Mouse (Mus musculus) adrenal gland, adult 8-10 months (tissue): Measurements from ENCODE around the gene Vstm5. TPM values are rescaled to one million over a fixed set of nuclear protein-coding genes. Genes with fewer than 3 reads are reported as not detected.

Experiments used
- DNase-seq: peaks from one replicate; pipeline ENCODE4 v3.0.0; 2022
- total RNA-seq, 4 experiments: library from RNA; stranded (reverse); gene quantifications; 2 replicates each; pipeline ENCODE4 v1.2.4; 2022

The Vstm5 gene
- total RNA-seq = 1 to 10 TPM in 2 of 4 experiments, under 1 TPM in 2; 0.67 to 1.3 (median 1.1) TPM

GRCm38 (mm10) chr9:15239042-15239925 lies at the start of gene Vstm5:
TSS of gene Vstm5 (plus strand) at chr9:15239045.
- no peak for DNase-seq

DNA sequence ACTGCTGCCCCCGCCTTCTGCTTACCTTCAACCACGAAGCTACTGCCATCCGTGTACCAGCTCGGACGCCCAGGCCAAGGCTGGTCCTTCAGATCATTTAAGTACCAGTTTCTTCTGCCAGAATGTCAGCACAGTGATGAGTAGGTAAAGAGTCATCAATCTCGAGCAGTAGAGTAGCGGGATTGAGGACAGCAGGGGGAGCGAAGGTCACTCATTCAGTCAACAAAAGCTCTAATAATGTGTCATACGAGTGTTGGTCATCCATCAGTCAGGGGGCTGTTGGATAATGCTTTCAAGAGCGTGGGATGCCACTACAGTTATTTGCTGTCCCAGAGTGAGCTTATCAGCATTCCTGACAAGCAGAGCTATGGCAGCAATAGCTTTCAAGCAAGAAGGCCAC lies 44.0 kb upstream of the Vstm5 start:
- peak; percentile 23 for DNase-seq

DNA sequence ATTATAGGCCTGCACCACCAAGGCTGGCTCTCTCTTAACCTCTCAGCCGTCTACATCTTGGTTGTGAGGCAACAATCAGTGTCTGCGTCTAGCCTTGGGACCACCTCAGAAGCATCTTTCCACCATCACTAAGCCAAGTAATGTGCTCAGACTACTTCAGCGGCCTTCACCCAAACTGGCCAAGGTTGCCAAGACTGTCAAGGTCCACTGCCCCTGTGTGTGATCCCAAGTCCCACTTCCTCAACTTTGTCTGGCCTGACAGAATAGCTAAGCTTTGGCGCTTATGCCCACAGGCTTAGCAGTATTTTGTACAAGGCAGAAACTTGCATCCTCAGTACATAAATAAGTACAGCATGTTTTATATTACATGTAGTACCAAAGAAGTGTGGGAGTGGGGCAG lies 32.2 kb upstream of the Vstm5 start:
- DNase-seq = no peak

GRCm38 (mm10) chr9:15209320-15209719 lies 29.5 kb upstream of the Vstm5 start:
- DNase-seq = no peak

GRCm38 (mm10) chr9:15211876-15212275 lies 27.0 kb upstream of the Vstm5 start:
- DNase-seq = no peak

DNA sequence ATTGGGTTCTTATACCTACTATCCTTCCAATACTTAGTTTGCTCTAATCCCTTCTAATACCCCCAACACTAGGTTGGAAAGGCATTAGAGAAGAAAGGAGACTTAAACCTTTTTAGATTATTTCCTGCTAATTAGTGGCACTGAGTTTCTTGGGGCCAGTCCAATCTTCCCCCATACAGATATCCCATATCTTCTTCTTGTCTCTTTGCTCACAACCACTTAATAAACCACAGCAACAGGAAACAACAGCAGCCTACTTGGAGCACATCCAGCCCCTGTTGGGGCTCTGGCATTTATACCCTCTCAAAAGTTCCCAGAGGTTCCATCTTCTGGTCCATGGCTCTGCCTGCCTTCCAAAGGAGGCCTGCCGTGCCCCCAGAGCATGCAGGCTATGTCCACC lies 25.1 kb upstream of the Vstm5 start:
- no peak for DNase-seq

DNA sequence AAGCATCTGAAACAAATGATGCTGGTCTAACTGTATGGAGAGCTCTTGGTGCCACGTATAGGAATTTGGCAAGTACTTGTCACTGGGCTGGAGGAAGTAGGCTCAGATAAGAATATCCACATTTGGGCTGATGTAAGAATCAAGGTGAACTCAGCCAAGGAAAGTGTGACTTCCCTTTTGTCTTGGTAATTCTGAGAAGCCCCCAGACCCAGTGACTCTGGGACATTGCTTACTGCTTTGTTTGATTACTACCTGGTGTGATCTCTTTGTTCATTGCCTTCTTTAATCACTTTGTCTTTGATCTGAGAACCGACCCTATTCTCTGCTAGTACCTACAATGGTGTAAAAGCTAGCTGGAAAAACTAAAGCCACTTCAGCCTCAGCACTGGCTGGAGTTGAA lies 13.9 kb upstream of the Vstm5 start:
- DNase-seq = no peak

- DNase-seq = no peak
Observed at GRCm38 (mm10) chr9:15232445-15232844, 6.4 kb upstream of the Vstm5 start.

GRCm38 (mm10) chr9:15233604-15234003 lies 5.2 kb upstream of the Vstm5 start:
- no peak for DNase-seq

- DNase-seq = no peak
Observed at GRCm38 (mm10) chr9:15235986-15236385, 2.9 kb upstream of the Vstm5 start.

DNA sequence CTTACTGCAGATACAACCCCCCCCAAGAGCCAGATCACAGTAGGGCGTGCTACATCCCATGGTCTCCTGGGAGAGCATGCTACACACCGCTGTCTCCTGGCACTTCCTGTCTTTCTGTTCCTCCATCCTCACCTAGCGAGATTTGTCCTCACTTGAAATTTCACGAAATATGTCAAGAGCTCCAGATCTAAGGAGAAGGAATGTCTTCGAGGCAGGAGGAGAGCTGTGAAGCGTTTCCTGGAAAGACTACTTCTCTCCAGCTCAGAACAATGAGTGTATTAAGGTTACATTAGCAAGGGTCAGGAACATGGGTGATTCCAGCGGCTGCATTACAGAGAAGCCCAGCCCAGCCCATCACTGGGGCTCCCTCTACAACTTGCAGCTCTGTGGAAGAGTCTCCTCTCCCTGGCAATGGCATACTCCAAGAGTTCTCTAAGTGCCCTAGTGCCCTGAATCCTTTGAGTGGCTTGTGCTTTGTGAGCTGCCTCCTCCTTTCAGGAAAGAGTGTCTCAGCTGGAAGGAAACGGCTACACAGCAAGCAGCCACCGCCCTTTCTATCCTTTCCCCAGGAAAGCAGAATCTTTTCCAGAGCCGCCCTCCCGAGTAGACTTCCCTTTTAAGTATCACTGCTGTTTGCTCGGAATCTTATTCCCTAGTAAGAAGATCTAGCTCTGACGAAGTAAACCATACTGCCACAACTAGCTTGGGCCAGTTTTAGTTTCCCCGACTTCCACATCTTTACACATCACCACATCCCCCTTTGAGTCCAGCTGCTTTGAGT lies 1.1 kb upstream of the Vstm5 start:
- DNase-seq = no peak

- no peak for DNase-seq
Observed at GRCm38 (mm10) chr9:15238297-15238990, 401 bp upstream of the Vstm5 start.

DNA sequence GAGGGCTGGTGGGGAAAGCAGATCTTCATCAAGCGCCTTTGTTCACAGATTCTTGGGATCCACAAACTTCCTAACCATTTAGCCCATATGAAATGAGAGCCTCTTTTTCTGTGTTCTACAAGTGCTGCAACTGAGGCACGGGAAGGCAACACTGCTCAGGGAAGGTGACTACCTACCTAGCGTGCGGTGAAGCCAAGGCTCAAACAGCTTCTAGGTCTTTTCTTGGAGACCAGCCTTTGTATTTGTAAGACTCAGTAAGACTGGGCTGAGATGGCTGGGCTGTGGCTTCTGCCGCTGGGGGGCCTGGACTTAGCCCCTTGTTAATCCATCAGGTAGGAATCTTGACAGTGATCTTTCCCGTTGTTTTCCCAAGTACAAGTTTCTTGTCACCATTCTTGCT lies 1.2 kb downstream of the Vstm5 start:
- no peak for DNase-seq

- no peak for DNase-seq
Observed at GRCm38 (mm10) chr9:15240863-15241595, 2.2 kb downstream of the Vstm5 start.

GRCm38 (mm10) chr9:15241596-15241939 lies 2.7 kb downstream of the Vstm5 start:
- peak; percentile 30 for DNase-seq

DNA sequence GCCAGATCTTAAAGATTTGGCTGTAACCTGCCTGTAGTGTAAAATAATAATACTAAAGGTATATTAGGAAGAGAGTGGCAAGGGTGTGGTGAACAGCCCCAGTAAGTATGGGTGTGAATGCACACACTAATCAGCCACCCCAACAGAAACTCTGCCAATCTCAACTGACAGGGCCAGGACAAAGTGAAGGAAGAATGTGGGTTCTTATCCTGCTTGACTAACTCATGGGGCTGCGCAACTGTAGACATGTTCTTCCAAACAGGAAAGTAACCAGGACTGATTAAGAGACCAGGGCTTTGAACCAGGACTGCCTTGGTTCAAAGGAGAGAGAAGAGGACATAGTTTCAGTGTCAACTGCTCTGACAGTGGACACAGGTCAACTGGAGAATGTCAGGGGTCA lies 3.3 kb downstream of the Vstm5 start:
- no peak for DNase-seq

- DNase-seq = no peak
Observed at GRCm38 (mm10) chr9:15245319-15246075, 6.7 kb downstream of the Vstm5 start.

DNA sequence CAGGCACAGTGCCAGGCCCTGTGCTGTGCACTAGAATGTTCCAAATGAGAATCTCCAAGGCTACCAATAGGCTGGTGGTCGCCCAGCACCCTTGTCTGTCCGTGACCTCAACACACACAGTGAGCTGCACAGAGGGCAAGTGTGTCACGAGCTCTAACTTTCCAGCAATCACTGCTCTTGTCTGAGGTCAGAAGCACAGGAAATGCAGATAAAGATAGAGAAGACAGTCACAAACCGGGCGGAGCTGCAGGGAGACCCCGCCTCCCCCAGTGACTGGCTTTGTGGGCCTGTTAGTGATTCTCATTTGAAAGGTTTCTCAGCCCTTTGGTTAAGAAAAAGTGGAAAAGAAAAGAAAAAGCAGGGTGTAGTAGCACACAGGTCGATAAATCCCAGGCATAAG lies 11.5 kb downstream of the Vstm5 start:
- no peak for DNase-seq

GRCm38 (mm10) chr9:15252196-15252595 lies 13.4 kb downstream of the Vstm5 start:
- no peak for DNase-seq

DNA sequence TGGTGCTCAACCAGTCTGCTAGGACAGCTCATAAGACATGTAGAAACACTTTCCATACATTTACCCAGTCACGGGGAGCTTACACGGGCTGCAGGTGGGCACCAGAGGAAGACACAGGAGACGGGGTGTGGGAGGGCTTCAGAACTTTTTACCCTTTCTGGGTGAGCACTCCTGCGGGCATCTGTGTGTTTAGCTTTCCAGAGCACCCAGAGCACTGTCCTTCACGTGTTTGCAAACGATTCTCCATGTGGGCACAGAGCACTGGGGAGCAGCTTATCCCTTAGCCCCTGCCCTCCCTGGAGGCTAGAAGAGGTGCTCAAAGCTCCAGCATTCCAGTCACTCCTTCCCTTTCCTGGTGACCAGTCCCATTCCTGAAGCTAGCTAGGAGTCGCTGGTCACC lies 15.7 kb downstream of the Vstm5 start:
- DNase-seq = no peak

DNA sequence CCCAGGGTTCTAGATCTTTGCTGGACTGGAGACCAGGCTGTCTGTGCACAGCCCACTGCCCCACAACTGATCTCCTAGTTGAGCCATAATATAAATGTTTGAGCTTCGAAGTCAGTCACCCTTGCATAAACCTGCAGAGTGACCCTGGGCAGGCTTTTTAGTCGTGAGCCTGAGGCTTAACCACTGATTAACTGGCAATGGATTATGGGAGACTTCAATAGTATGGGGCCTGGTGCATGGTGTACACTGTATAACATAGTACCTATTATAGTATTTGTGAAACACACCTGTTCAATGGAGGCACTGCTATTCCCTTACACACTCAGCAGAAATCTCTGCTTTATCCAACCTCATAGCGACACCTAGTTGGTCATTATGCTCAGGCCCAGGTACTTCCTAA lies 17.4 kb downstream of the Vstm5 start:
- no peak for DNase-seq

- no peak for DNase-seq
Observed at GRCm38 (mm10) chr9:15261980-15262379, 23.1 kb downstream of the Vstm5 start.
